Mouse (Mus musculus) CH12F3 (cell line): ENCODE measurements around the gene Thoc7.
"Not testable (repeated sequence)": the region's sequence is repeated elsewhere in the genome, so short reads cannot be mapped to it uniquely, and the experiment has no call there.

Source experiments
- in situ Hi-C: fragments of 300-500 bp; cut with MboI; formaldehyde crosslinking; loops from 2 replicates; pipeline ENCODE4 v1.14.3; 2020; ENCODE audit warnings: low sequenced_read_pairs

The Thoc7 gene

GRCm38 (mm10) chr14:13961401-13962112 is at the start of gene Thoc7, which contains the start of gene Atxn7:
Thoc7 (minus strand) TSS chr14:13961852.
Atxn7 (plus strand) TSS chr14:13961440.
- in situ Hi-C loops, result no loop called here

- in situ Hi-C loops, result no loop called here
These were observed 48.1 kb upstream of the Thoc7 start for GRCm38 (mm10) chr14:14009712-14010111.

GRCm38 (mm10) chr14:14002771-14003170 is 41.1 kb upstream of the Thoc7 start:
- in situ Hi-C loops, result no loop called here

GRCm38 (mm10) chr14:13995206-13996097 is 33.8 kb upstream of the Thoc7 start:
- in situ Hi-C loops, result no loop called here

- in situ Hi-C loops, result no loop called here
These were observed 29.1 kb upstream of the Thoc7 start for GRCm38 (mm10) chr14:13990741-13991140.

- in situ Hi-C loops, result no loop called here
These were observed 26.7 kb upstream of the Thoc7 start for GRCm38 (mm10) chr14:13988397-13988796.

GRCm38 (mm10) chr14:13982174-13982573 is 20.5 kb upstream of the Thoc7 start:
- in situ Hi-C loops, result no loop called here

GRCm38 (mm10) chr14:13981286-13981685 is 19.6 kb upstream of the Thoc7 start:
- in situ Hi-C loops, result no loop called here

- in situ Hi-C loops, result no loop called here
These were observed 15.8 kb upstream of the Thoc7 start for GRCm38 (mm10) chr14:13977498-13977897.

GRCm38 (mm10) chr14:13971644-13972234 is 10.1 kb upstream of the Thoc7 start:
- in situ Hi-C loops, result no loop called here

- in situ Hi-C loops, result no loop called here
These were observed 8.9 kb upstream of the Thoc7 start for GRCm38 (mm10) chr14:13970513-13970912.

- in situ Hi-C loops, result no loop called here
These were observed 6.8 kb upstream of the Thoc7 start for GRCm38 (mm10) chr14:13968476-13968875.

- in situ Hi-C loops, result no loop called here
These were observed 6.0 kb upstream of the Thoc7 start for GRCm38 (mm10) chr14:13967607-13968006.

- in situ Hi-C loops, result no loop called here
These were observed 1.9 kb upstream of the Thoc7 start for GRCm38 (mm10) chr14:13963527-13963926.

- in situ Hi-C loops, result no loop called here
These were observed 824 bp upstream of the Thoc7 start for GRCm38 (mm10) chr14:13962476-13962875.

GRCm38 (mm10) chr14:13960482-13961325 is 948 bp downstream of the Thoc7 start:
- in situ Hi-C loops, result no loop called here

- in situ Hi-C loops, result no loop called here
These were observed 1.6 kb downstream of the Thoc7 start for GRCm38 (mm10) chr14:13960079-13960478.

GRCm38 (mm10) chr14:13952151-13952550 is 9.5 kb downstream of the Thoc7 start:
- in situ Hi-C loops, result not testable (repeated sequence)

GRCm38 (mm10) chr14:13950401-13950800 is 11.3 kb downstream of the Thoc7 start:
- in situ Hi-C loops, result no loop called here

GRCm38 (mm10) chr14:13948345-13948744 is 13.3 kb downstream of the Thoc7 start:
- in situ Hi-C loops, result no loop called here

GRCm38 (mm10) chr14:13944686-13945085 is 17.0 kb downstream of the Thoc7 start:
- in situ Hi-C loops, result no loop called here
